Mouse (Mus musculus) naive thymus-derived CD4-positive, alpha-beta T cell, adult 2 months (primary cell): ENCODE measurements at regions not wholly inside any gene's neighbourhood (a gene's known extent, or its start where the extent isn't known, plus 50 kb on each side); places are given as distances from the start of the nearest gene placed in this dataset.
A peak's percentile ranks its signal among the peaks of the same experiment; 100 is the strongest.

ENCODE experiments used
- DNase-seq: peaks from one replicate; pipeline ENCODE4 v3.0.0-alpha.2; 2011; ENCODE audit warnings: low read depth

- peak; percentile 3 for DNase-seq
These were observed 221.3 kb downstream of the Opa1 start for GRCm38 (mm10) chr16:29800457-29800856.

- no peak for DNase-seq
These were observed 223.0 kb downstream of the Opa1 start for GRCm38 (mm10) chr16:29802085-29802484.

- no peak for DNase-seq
These were observed 223.5 kb downstream of the Opa1 start for GRCm38 (mm10) chr16:29802603-29803002.

- no peak for DNase-seq
These were observed 228.7 kb downstream of the Opa1 start for GRCm38 (mm10) chr16:29807859-29808258.

- no peak for DNase-seq
These were observed 229.7 kb downstream of the Opa1 start for GRCm38 (mm10) chr16:29808851-29809250.

GRCm38 (mm10) chr16:29813411-29814038 is 234.4 kb downstream of the Opa1 start:
- peak; percentile 6 for DNase-seq

- peak; percentile 45 for DNase-seq
These were observed 234.9 kb downstream of the Opa1 start for GRCm38 (mm10) chr16:29814039-29814438.

GRCm38 (mm10) chr16:29814655-29815054 is 235.5 kb downstream of the Opa1 start:
- no peak for DNase-seq

- DNase-seq: no peak
These were observed 236.1 kb downstream of the Opa1 start for GRCm38 (mm10) chr16:29815200-29815599.

- DNase-seq: no peak
These were observed 236.7 kb downstream of the Opa1 start for GRCm38 (mm10) chr16:29815632-29816337.

- DNase-seq: no peak
These were observed 237.7 kb downstream of the Opa1 start for GRCm38 (mm10) chr16:29816681-29817369.

- no peak for DNase-seq
These were observed 239.8 kb downstream of the Opa1 start for GRCm38 (mm10) chr16:29818807-29819440.

- DNase-seq: no peak
These were observed 241.6 kb downstream of the Opa1 start for GRCm38 (mm10) chr16:29820704-29821103.

GRCm38 (mm10) chr16:29822110-29822509 is 242.1 kb upstream of the Hes1 start:
- DNase-seq: no peak

GRCm38 (mm10) chr16:29822843-29823401 is 241.3 kb upstream of the Hes1 start:
- no peak for DNase-seq

- no peak for DNase-seq
These were observed 237.3 kb upstream of the Hes1 start for GRCm38 (mm10) chr16:29826927-29827326.

GRCm38 (mm10) chr16:29827776-29828175 is 236.4 kb upstream of the Hes1 start:
- DNase-seq: no peak

- DNase-seq: no peak
These were observed 234.7 kb upstream of the Hes1 start for GRCm38 (mm10) chr16:29829457-29829856.

- DNase-seq: no peak
These were observed 234.1 kb upstream of the Hes1 start for GRCm38 (mm10) chr16:29830101-29830500.

- DNase-seq: no peak
These were observed 230.9 kb upstream of the Hes1 start for GRCm38 (mm10) chr16:29833298-29833697.

- DNase-seq: no peak
These were observed 230.3 kb upstream of the Hes1 start for GRCm38 (mm10) chr16:29833875-29834274.

GRCm38 (mm10) chr16:29834669-29835068 is 229.5 kb upstream of the Hes1 start:
- peak; percentile 59 for DNase-seq
